Mouse (Mus musculus) heart, adult 2 months (tissue): ENCODE results near the gene Arhgef28.
A peak's percentile ranks its signal among the peaks of the same experiment; 100 is the strongest.

Experiments used
- CTCF ChIP-seq: fragments of 200-600 bp; IDR thresholded peaks from 2 replicates; pipeline ENCODE4 v1.8.1; 2022; ENCODE audit warnings: antibody characterized with exemption, mild to moderate bottlenecking, moderate library complexity
- EP300 ChIP-seq: fragments of 200-500 bp; IDR thresholded peaks from 2 replicates; pipeline ENCODE4 v1.6.1; 2011; ENCODE audit warnings: low read depth, low read length, control low read depth; ENCODE audit not compliant: insufficient read depth

DNA sequence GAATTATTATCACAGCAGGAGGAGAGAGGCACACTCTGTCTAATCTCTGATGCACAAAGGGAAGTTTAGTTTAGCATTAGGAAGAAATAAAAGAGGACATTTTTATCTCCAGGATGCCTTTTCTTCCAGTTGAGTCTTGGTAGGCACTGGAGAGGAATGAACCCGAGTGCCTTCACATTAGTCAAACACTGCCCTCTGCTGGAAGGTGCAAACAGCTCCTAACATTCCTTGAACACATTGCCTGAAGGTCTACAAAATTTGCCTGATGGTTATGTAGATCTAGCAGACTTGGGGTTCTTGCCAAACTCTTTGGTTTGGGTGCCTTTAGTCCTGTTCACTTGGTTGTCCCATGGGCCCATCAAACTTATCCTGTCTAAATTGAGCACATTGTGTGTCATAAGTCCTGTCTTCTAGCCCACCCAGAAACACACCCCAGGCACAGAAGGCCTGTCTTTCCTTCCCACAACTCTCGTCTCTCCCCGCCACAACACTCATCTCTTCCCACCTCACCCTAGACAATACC is 165.6 kb downstream of the Arhgef28 start:
- peak; percentile 80 for TF ChIP-seq CTCF
- TF ChIP-seq EP300: no peak
